Mouse (Mus musculus) liver (tissue): ENCODE measurements around the gene Snx25.
A peak's percentile ranks its signal among the peaks of the same experiment; 100 is the strongest.

Experiments used
- DNase-seq: peaks from one replicate; pipeline ENCODE4 v3.0.0-alpha.2; 2020; ENCODE audit warnings: mixed read lengths

The Snx25 gene

DNA sequence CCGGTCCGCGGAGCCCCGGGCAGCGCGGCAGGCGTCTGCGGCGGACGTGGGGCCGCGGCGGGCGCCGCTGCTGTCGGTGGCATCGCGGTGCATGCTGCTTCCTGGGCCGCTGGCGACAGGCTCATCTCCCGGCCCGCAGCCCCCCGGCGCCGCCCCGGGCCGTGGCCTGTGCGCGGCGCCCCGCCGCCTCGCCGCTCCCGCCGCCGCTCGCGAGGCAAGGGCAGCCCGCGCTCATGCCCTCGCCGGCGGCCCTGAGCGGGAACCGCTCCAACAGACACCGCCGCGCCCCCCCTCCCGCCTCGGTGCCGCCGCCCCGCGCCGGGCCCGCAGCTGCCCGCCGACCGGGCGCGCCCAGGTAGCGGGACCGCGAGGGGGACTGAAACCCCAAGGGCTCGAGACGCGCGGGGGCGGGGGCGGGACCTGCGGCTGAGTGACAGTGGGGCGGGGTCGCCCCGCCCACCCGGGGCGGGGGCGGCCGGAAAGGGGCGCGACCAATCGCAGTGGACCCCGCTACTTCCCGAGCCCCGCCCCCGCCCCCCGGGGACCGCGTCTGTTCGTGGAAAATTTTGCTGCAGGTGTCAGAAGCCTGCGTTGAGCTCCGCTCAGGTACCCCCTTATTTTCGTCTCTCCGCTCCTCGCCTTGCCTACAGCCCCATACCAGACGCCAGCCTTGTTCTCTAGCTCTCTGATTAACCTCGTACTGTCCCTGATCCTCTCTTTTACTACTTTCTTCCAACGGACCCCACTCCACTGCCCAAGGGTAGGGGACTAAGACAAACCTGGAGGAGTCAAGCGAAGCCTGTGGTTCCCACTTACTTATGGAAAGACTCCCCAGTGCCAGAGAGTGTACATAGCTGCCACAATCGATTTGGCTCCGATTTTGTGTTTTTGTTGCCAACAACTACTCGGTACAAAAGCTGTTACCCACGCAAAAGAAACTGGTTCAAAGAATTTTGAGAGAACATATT is at the start of gene Snx25:
Snx25 (minus strand) TSS at position 96 of the 968 bp plus-strand sequence.
- DNase-seq = peak; percentile 93

- DNase-seq = no peak
Observed at GRCm38 (mm10) chr8:46197673-46198072, 45.7 kb upstream of the Snx25 start.

- no peak for DNase-seq
Observed at GRCm38 (mm10) chr8:46196877-46197276, 44.9 kb upstream of the Snx25 start.

DNA sequence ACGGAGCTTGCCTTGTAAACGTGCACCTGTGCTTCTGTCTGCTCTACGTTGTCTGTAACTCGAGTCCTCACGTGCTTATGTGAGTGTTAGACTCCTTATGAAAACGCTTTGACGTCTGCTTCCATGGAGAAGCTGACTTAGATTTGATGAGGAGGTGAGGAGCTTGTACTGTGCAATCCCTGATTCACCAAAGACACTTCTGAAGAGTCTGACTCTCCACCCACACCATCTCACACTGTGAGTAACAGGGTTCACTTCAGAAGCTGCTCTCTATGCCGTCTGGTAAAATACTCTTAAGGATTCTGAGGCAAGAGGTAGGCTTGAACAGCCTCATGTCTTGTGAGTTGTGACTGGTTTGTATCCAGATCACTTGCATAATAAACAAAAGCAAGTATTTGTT is 41.1 kb upstream of the Snx25 start:
- DNase-seq = no peak

DNA sequence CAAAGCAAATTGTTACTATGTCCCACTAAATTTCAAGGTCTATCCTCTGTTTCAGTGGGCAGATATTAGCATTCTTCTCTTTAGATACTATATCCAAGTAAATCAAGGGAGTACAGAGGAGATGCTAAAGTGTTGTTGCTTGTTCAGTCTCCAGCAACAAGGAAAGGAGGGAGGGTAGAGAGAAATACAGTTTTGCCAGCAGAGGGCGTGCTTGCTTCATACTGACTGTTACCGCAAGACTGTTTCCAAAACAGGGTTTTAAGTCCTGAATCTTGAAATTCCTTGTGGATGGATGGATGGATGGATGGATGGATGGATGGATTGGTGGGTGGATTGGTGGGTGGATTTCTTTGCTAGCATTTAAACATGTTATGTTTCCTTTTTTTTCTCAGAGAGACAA is 33.4 kb upstream of the Snx25 start:
- DNase-seq = peak; percentile 66

DNA sequence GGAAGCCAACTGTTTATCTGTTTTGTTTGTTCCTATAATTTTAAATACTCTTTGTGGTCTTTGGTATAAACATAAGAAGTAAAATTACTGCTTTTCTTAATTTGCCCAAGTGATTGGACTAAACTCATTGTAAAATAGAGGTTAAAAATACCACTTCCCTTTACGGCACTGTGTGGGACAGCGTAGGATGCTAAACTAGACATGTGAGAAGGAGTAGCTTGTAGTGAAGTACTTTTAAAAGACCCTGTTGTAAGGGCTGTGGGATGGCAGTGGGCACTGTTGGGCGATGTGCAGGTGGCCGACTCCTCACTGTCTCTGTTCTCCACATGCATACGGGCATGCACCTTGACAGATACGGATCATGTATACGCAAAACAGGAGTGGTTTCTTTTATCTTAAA is 28.2 kb upstream of the Snx25 start:
- DNase-seq = no peak

- DNase-seq = no peak
Observed at GRCm38 (mm10) chr8:46173651-46174050, 21.7 kb upstream of the Snx25 start.

DNA sequence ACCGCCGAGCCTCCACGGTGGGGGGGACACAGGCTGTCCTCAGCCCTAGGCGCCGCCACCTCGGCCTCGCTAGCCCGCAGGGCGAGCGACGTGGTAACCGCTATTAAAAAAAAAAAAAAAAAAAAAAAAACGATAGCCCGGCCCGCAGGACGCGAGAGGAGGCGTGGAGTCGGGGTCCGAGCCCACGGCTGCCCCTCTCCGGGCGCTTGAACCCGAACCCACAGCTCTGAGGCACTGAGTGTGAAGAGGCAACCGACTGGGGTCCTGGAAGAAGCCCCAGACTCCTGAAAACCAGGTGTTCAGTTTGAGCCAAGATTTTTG is 11.9 kb upstream of the Snx25 start:
- DNase-seq = no peak

- peak; percentile 98 for DNase-seq
Observed at GRCm38 (mm10) chr8:46162953-46163869, 11.3 kb upstream of the Snx25 start.

DNA sequence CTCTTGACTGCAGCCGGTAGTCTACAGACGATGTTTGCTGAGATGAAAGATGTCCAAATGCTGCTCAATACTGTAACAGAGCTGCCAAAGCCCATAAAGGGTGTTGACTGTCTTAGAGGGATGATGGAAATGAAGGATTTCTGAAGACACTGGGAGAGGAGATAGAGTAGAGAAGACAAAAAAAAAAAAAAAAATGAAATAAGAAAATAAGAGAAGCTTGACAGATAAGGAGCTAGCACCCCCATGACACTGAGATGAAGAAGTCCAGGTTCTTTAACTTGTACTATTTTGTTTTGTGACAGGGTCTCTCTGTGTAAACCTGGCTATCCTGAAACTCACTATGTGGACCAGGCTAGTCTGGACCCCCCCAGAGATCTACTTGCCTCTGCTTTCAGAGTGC is 1.1 kb upstream of the Snx25 start:
- no peak for DNase-seq

DNA sequence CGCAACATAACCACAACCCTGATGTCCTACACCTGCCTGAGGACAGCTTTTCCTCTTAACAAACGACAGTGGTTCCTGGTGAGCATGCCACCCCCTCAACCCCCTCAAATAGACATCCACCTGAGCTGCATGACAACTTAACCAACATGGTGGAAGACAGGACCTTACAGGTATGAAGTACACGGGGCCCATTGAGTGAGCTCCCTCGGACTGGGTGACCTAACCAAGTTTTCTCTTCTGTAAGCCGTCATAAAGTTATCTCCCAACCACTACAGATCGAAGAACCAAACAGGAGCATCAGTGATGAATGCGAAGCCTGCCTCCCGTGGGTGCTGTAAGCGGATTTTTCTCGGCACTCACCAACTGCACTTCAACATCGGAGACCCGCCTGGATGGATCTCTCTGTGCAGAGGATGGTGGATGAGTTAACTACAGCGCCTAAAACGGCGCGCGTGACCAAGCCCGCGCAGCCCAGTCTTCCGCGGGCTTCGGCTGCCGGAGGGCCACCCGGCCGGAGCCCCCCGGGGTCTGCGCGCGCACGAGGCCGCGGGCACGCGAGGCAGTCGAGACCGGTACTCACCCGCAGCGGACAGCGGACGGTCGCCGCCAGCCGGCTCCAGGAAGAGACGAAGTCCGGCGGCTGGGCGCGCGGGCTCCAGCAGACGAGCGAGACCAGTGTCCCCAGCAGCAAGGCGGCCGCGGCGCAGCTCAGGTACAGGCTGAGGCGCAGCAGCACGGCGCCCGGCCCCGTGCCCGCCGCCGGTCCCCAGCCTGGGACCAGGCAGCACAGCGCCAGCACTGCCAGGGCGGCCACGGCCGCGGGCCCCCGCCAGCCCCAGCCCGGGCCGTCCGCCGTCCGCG is 527 bp downstream of the Snx25 start, which contains the start of gene Cfap97:
Cfap97 (plus strand) TSS at position 570 of the 861 bp plus-strand sequence.
- peak; percentile 55 for DNase-seq

DNA sequence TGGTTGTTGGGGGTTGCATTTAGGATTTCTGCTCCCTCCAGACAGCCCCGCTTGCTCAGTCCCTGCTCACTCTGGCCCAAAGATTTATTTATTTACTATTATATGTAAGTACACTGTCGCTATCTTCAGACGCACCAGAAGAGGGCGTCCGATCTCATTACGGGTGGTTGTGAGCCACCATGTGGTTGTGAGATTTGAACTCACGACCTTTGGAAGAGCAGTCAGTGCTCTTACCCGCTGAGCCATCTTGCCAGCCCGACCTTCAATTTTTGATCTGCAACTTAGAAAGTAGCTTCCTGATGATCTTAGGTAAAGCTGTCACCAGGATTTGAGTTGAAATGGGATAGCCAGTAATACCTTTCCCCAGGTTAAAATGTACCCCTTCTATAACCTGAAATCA is 2.2 kb downstream of the Snx25 start:
- no peak for DNase-seq

GRCm38 (mm10) chr8:46149306-46149705 is 2.7 kb downstream of the Snx25 start:
- no peak for DNase-seq

DNA sequence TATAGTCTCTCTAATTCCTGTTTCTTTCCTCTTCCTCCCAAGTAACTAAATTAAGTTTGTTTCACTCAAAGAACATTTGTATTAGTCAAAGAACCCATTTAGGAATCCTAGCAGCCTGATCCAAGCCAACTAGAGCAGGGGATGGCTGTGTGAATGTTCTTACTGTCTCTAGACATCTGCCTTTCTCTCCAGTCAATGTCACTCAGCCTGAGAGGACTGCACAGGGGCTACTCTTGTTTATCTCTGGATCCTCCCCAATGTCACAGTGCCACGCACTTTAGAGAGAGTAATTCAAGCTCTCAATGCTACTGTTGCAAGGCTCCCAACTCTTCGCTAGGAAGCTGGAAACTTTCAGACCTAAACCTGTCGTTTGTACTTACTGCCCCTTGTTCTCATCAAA is 5.8 kb downstream of the Snx25 start:
- DNase-seq = no peak

DNA sequence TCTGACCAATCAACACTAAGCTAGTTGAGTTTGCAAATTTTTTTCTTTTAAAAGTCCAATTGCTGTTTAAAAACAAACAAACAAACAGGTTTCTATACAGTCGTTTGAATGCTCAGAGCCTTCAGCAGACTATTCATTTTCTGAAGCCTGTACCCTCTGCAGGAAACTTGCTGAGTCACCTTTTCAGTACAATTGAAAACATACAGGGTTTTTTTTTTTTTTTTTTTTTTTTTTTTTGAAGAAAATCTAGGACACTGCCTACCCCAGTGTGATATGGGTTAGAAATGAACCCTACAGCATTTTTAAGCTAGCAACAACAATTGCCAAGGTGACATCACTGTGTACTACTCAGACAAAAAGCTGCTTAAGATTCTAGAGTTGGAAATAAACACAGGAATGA is 8.0 kb downstream of the Snx25 start:
- DNase-seq = no peak

DNA sequence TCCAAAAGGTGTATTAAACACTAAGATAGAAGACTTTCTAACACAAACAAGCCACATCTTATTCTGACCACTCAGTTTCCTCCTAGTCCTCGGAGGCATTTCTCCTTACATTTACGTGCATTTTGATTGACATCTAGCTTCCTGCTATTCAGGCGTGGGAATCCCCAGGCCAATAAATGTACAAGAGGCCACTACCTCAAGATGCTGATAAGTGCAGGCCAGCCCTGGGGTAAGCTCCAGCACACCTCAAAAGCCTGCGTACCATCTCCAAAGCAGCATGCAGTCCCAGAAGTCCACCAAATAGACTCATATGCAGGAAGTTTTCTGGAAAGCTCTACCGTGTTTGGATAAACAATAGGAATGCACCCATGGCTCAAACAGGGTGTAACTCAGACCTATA is 8.5 kb downstream of the Snx25 start:
- no peak for DNase-seq

DNA sequence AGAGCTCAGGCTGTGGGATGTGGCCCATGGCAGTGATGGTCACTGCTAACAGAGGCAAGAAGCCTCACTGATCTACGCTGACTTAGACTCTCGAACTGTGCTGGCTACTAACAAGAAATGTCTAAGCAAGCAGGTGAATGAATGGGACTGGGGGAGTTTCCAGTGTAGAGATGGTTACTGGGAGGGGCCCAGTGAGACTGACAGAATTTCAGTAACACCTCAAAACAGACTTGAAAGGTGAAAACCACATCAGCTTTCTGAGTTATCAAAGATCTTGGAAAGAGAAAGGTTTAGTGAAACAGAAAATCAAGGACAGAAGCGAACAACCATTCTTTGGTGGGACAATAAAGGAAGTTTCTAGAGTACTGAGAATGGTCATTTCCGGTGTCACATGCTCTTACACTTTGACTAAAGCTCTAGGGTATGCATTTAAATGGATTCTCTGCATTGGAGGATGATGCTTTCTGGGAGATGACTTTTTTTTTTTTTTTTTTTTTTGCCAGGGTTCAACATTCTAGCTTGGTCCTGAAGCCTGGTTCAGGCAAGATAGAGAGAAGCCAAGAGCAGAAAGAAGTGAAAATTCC is 9.4 kb downstream of the Snx25 start:
- no peak for DNase-seq

- no peak for DNase-seq
Observed at GRCm38 (mm10) chr8:46141688-46142087, 10.3 kb downstream of the Snx25 start.

DNA sequence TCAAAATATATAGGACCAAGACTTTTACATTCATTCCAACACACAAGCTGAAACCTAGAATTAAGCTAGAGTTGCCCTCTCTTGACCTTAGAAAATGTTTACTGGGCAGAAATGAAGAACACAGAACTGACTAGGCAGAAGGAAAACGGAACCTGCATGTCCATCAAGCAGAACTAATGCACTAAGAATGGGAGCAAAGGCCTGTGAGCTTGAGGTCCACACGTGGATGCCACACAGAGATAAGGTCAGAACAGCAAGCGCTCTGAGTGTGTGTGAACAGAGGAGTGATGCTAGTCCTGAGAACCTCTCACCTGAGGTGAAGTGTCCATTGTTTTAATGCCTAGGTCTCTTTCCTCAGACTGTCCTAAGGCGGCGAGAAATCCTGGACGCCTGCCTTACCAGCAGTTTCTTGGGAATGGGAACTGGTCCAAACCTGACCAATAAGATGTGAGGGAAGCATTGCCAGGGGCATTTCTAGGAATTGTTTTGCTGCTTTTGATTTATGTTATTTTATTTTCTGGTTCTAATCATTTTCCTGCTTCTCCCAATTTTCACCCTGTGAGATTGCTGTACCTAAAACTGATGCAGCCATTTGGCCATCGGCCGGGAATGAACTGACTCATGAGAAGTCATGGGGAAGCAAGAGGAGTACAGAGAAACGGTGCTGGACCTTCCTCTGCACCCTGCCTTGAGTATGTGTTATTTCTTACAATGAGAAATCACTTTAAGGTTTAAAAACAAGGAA is 11.4 kb downstream of the Snx25 start:
- DNase-seq = no peak

GRCm38 (mm10) chr8:46137843-46138596 is 13.9 kb downstream of the Snx25 start:
- no peak for DNase-seq

DNA sequence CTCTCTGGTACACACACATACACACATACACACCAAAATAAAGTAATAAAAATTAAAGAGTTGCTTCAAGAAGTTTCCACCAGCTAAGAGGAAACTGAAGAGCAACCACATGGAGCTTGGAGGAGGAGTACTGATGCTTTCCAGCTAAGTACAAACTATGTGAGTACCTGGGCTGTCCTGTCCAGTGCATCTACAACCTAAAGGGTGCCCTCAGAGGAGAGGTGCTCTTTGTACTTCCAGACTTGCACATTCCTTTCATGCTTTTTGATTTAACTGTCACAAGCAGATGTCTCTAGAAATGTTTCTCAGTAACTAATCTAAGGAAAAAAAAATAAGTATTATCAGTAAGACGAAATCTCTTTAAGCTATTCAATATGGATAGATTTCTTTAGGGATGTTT is 14.6 kb downstream of the Snx25 start:
- DNase-seq = no peak
